Mouse (Mus musculus) hindbrain, embryonic 10.5 days (tissue): ENCODE measurements around the gene Mcm2. TPM values are rescaled to one million over a fixed set of nuclear protein-coding genes. Genes with fewer than 3 reads are reported as not detected.

Experiments
- DNase-seq: peaks from one replicate; pipeline ENCODE4 v3.0.0-alpha.2; 2017; ENCODE audit warnings: low spot score
- H3K27ac ChIP-seq: fragments of 300-500 bp; sonication (generic); 2 replicates; pipeline ENCODE4 v1.5.1; 2016; ENCODE audit warnings: mild to moderate bottlenecking, moderate library complexity
- H3K27me3 ChIP-seq: fragments of 300-500 bp; sonication (generic); 2 replicates; pipeline ENCODE4 v1.6.1; 2016; ENCODE audit warnings: mild to moderate bottlenecking; ENCODE audit not compliant: poor library complexity, insufficient read depth, severe bottlenecking
- H3K36me3 ChIP-seq: fragments of 300-500 bp; sonication (generic); 2 replicates; pipeline ENCODE4 v1.6.1; 2016; ENCODE audit warnings: mild to moderate bottlenecking, moderate library complexity
- H3K4me1 ChIP-seq: fragments of 300-500 bp; sonication (generic); replicated peaks from 2 replicates; pipeline ENCODE4 v1.6.1; 2016; ENCODE audit warnings: mild to moderate bottlenecking
- H3K4me3 ChIP-seq: fragments of 300-500 bp; sonication (generic); 2 replicates; pipeline ENCODE4 v1.5.1; 2016; ENCODE audit warnings: mild to moderate bottlenecking, moderate library complexity
- H3K9me3 ChIP-seq: fragments of 300-500 bp; sonication (generic); 2 replicates; pipeline ENCODE4 v1.6.1; 2016; ENCODE audit warnings: mild to moderate bottlenecking, moderate library complexity
- WGBS: fragments of 180-500 bp; shearing (Covaris S2); methylation state at CpG from one replicate; pipeline ENCODE4 v1.1.7; 2016; 5-methylcytosine and 5-hydroxymethylcytosine counted together
- polyA plus RNA-seq: library from polyadenylated mRNA; unstranded; fragments of >200 nt; fragmentation: Nextera tagmentation; extraction: Ambion mirVana; gene quantifications from 2 replicates; pipeline ENCODE4 v1.2.1, GENCODE M21; 2016

Mcm2 gene
- 222 and 292 TPM in 2 replicates for polyA plus RNA-seq

DNA sequence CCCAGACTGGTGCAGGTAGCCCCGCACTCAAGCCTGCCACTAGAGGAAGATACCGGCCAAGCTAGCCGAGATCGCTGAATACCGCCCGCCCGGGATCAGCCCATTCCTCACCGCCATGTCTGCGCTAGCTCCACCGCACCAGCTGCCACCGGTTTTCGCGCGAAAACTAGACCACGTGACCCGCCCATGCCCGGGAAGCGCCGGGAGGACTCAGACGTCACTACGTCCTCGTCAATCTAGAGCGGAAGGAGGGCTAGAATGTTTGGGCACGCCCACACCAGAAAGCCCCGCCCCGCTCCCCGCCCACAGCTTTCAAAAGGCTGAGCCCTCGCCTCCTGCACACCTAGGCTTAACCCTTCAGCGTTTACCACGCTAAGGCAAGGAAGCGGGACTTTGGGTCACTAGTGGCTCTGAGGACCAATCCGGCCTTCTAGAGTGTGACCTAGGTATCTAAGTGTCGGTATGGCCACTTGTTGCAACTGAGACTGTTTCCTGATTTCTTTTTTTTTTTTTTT is at the start of gene Mcm2:
Gene Mcm2 (minus strand): TSS at position 247 of the 515 bp plus-strand sequence.
- no peaks in the 10 kb centered on the region for H3K9me3 ChIP-seq
- under 1% methylated on average over 33 of the region's 33 CpGs for WGBS
- H3K27ac ChIP-seq = peak within 1 kb of the TSS; percentile 97
- peak; percentile 98 for DNase-seq
- peaks cover 39% of the 10 kb centered on the region for H3K36me3 ChIP-seq
- no peaks in the 10 kb centered on the region for H3K27me3 ChIP-seq
- H3K4me3 ChIP-seq = peak within 1 kb of the TSS; percentile 86
- H3K4me1 ChIP-seq = peaks cover 51% of the 10 kb centered on the region

DNA sequence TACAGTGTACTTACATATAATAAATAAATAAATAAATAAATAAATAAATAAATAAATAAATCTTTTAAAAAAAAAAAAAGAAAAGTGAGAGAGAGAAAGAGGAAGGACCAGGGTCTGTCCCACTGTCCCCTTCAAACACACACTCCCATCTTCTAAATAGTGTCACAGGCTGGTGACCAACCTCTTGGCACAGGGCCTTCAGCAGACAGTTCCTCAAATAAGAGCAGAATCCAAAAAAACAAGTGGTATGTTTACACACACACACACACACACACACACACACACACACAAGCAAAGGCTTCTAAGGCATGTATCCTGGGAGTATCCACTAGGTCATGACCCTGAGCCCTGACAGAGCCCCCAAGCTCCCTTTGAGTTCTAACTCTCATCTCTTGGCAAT is 49.2 kb upstream of the Mcm2 start:
- peaks cover 25% of the 10 kb centered on the region for H3K4me1 ChIP-seq
- no peaks in the 10 kb centered on the region for H3K36me3 ChIP-seq
- no peak overlapping the region for H3K4me3 ChIP-seq
- H3K27ac ChIP-seq = no peak overlapping the region
- no peak for DNase-seq
- no peaks in the 10 kb centered on the region for H3K9me3 ChIP-seq
- no peaks in the 10 kb centered on the region for H3K27me3 ChIP-seq

DNA sequence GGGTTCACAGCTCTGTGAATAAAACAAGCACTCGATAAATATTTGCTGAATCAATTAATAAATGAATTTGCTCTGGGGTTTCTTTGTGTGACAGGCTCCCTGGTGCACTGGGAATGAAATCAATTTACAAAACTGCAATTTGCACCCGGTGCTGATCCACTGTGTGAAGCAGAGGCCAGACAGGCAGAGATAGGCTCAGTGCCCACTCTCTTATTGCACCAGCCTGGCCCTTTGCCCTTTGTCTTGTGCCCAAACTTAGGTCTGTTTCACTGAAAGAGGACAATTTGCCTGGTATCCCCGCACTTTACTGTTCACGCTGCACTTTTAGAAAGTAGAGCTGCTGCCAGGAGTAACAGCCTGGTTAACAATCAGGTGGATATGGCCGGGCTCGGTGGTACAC is 47.9 kb upstream of the Mcm2 start:
- Histone ChIP-seq H3K4me3 (no peak overlapping the region), H3K27me3 (0 out of 2 replicates have a peak, but pooled peaks cover 2% of the 10 kb centered on the region), H3K36me3 (no peaks in the 10 kb centered on the region), H3K27ac (peak overlapping the region; percentile 17; the same call in 1 of the 2 replicates), H3K9me3 (no peaks in the 10 kb centered on the region), H3K4me1 (peaks cover 38% of the 10 kb centered on the region)
- no peak for DNase-seq
- WGBS = 90% methylated on average over 6 of the region's 6 CpGs

DNA sequence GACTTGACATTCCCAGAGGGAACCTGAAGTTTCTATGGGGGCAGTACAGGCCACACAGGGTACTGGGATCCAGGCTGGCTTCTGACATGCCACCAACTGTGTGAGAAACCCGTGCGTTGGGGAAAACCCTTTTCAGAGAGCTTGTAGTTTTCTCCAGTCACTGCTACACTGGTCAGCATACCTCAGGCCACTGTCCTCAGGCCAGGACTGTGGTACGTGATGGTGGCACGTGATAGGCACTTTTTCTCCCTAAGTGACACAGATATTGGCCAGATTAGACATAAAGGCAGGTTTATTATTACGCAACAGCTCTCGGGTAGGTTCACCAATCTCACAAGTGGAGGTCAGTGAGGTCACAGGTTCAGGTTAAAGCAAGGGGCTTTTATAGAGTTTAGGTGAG is 45.1 kb upstream of the Mcm2 start:
- peak overlapping the region; percentile 91 for H3K27ac ChIP-seq
- H3K4me1 ChIP-seq = peaks cover 66% of the 10 kb centered on the region
- no peak overlapping the region for H3K4me3 ChIP-seq
- 62% methylated on average over 6 of the region's 6 CpGs for WGBS
- no peaks in the 10 kb centered on the region for H3K36me3 ChIP-seq
- peaks cover 9% of the 10 kb centered on the region; the same call in 1 of the 2 replicates for H3K27me3 ChIP-seq
- no peaks in the 10 kb centered on the region for H3K9me3 ChIP-seq
- no peak for DNase-seq

DNA sequence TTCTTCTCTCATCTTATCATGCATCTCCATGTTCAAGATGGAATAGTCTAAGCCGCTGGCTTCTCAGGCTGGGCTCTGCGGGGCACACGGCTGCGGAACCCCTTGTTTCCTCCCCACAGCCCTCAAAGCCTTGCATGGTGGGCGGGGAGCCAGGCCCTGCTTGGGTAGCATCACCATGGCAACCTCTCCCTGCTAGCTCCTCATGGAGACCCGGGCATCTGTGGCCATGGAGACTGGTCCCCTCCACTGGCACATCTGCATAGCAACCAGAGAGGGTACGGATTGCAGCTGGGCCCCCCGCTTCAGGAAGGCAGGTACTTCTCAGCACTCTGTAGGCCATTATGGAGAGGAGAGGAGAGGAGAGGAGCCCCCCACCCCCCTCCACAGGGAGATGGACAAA is 44.0 kb upstream of the Mcm2 start:
- Histone ChIP-seq H3K27ac (peak overlapping the region; percentile 91), H3K4me3 (peak overlapping the region; percentile 30), H3K36me3 (no peaks in the 10 kb centered on the region), H3K4me1 (peaks cover 76% of the 10 kb centered on the region), H3K27me3 (peaks cover 9% of the 10 kb centered on the region; the same call in 1 of the 2 replicates), H3K9me3 (no peaks in the 10 kb centered on the region)
- WGBS = 25% methylated on average over 8 of the region's 8 CpGs
- peak; percentile 88 for DNase-seq

DNA sequence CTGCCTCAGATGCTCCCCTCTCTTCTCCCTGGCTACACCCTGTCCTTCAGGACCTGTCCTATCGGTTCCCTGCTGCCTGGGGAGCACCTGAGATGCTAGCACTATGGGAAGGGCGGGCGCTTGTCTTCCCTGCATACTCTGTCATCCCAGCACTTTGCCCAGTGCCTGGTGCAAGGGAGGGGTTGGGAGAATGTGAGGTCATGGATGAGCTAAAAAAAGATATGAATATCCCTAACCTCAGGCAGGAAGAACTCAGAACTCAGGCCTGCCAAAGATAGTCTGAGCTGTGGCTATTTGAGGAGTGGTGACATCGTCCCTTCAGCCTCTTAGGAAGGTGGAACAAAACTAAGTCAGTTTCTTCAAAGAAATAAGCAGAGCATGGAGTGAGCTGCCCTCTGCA is 43.0 kb upstream of the Mcm2 start:
- peak overlapping the region; percentile 91 for H3K27ac ChIP-seq
- H3K36me3 ChIP-seq = no peaks in the 10 kb centered on the region
- H3K27me3 ChIP-seq = peaks cover 15% of the 10 kb centered on the region; the same call in 1 of the 2 replicates
- 71% methylated on average over 4 of the region's 4 CpGs for WGBS
- DNase-seq = no peak
- peaks cover 85% of the 10 kb centered on the region for H3K4me1 ChIP-seq
- no peak overlapping the region for H3K4me3 ChIP-seq
- no peaks in the 10 kb centered on the region for H3K9me3 ChIP-seq

DNA sequence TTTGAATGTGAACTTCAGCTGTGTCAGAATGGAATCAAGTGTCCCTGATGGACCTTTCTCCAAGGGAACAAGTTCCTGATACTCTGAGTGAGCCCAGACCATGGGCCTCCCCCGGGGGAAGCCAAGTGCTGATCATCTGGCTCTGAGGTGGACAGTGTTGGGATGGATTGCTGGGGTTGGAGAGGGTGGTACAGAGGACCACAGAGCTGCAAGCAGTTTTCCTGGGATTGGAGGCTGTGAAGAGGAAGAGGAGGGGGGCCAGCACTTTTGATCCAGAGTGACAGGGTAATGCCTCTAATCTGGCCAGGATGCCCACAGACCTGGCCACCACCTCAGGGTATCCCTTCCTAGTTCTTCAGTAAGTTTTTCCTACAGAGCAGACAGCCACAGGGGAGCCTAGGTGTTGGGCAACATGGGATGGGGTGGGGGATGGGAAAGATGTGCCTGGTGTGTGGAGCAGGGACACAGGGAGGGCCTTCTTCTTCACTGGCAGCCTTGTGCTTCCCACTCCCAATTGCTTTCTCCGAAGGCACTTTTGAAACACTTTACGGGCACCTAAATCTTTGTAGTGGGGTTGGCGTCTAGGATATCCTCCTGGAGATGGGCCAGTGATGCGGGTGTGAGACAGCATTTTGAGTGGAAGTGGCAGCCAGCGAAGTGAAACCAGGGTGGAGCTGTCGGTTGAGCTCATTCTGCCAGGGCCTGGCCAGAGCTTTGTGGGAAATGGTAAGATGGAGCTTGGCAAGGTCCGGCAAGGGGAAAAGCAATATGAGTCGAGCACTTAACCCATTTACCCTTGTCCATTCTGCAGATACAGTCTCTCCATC is 41.7 kb upstream of the Mcm2 start:
- Histone ChIP-seq H3K4me1 (peaks cover 94% of the 10 kb centered on the region), H3K27me3 (peaks cover 19% of the 10 kb centered on the region), H3K36me3 (no peaks in the 10 kb centered on the region), H3K9me3 (no peaks in the 10 kb centered on the region), H3K27ac (peak overlapping the region; percentile 91), H3K4me3 (peak overlapping the region; percentile 10; the same call in 1 of the 2 replicates)
- DNase-seq = no peak
- 86% methylated on average over 9 of the region's 9 CpGs for WGBS

DNA sequence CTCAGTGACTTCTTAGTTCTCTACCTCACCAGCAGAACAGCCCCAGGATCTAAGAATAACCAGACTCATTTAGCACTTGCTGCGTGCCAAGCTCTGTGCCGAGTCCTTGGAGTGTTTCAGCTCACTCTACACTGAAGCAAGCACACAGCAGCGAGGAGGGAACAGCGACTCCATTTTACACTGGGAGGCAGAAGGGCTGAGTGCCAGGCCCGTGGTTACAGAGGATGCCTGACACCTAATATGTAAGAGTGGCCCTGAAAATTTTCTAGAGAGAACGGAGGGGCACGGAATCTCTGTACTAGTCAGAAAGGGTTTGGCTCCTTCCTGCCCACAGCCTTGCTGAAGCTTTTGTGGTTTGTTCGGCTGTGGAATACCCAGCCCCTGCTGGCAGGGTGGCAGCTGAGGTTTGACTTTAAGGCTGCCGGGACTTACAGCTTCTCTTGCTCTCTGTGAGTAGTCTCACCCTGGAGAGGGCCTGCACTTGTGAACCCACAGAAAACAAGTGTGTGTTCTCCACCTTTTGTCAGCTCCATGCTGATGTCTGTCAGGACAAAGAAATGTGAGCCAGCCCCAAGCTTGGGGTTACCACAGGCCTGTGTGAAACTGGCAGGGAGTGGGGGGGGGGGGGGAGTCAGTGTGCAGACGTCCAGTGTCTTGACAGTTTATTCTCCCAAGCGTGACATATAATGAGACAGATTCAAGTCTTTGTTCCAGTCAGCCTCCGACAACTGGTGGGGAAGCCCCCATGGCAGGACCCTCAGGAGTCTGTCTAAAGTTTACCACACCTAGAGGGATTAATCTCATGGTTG is 40.9 kb upstream of the Mcm2 start:
- Histone ChIP-seq H3K27ac (peak overlapping the region; percentile 91), H3K27me3 (peaks cover 26% of the 10 kb centered on the region), H3K9me3 (no peaks in the 10 kb centered on the region), H3K4me3 (peak overlapping the region; percentile 21; the same call in 1 of the 2 replicates), H3K4me1 (peaks cover 100% of the 10 kb centered on the region), H3K36me3 (no peaks in the 10 kb centered on the region)
- 40% methylated on average over 12 of the region's 12 CpGs for WGBS
- DNase-seq = peak; percentile 51

DNA sequence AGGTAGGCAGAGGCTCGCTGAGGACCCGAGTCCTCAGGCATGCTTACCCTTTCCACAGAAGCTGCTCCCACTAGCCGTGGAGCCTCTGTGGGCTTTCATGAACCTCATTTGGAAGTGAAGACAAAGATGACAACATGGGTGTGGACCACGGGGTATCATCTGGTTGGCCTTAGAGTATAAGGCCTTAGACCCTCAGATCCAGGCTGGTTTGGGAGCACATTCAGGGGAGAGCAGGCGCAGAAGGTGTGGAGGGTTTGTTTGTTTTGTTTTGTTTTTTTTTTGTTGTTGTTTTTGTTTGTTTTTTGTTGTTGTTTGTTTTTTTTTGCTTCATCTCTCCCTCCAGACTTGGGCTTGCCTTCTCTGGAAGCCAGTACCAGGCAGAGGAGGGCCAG is 40.1 kb upstream of the Mcm2 start:
- H3K36me3 ChIP-seq = no peaks in the 10 kb centered on the region
- H3K27me3 ChIP-seq = peaks cover 34% of the 10 kb centered on the region
- no peaks in the 10 kb centered on the region for H3K9me3 ChIP-seq
- 37% methylated on average over 5 of the region's 5 CpGs for WGBS
- DNase-seq = no peak
- peak overlapping the region; percentile 91 for H3K27ac ChIP-seq
- peaks cover 100% of the 10 kb centered on the region for H3K4me1 ChIP-seq
- peak overlapping the region; percentile 21; the same call in 1 of the 2 replicates for H3K4me3 ChIP-seq

DNA sequence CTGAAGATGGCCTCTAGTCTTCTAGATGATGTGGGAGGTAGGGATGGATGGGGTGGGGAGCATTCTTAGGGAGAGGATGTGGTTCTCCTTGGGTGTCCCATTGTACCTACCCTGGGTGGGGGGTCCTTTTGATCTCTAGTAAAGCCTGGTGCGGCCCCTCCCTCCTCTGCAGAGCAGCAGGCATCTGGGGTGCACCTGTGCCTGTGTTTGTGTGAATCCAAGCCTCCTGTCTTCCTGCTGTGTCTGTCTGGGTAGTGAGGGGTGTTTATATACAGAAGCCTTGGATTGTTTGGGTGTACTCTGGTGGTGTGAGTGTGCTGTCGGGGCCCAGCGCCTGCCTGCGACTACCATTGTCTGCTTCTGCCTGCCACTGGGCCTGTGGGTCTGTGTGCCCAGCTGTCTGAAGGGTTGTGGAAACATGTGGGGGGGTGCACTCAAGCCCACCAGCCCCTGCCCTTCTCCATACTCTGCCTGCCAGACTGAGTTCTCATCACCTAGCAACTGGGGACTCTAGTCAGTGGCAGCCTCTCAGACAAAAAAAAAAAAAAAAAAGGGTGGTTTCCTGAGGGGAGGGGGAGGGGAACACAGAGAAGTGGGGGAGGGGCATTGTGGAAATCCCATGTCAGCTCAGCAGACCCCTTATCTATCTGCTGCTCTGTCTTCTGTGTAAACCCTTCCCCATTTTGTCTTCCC is 39.5 kb upstream of the Mcm2 start:
- H3K27ac ChIP-seq = peak overlapping the region; percentile 91
- WGBS = 10% methylated on average over 4 of the region's 4 CpGs
- H3K4me3 ChIP-seq = peak overlapping the region; percentile 21; the same call in 1 of the 2 replicates
- no peaks in the 10 kb centered on the region for H3K9me3 ChIP-seq
- H3K27me3 ChIP-seq = peaks cover 39% of the 10 kb centered on the region
- H3K4me1 ChIP-seq = peaks cover 100% of the 10 kb centered on the region
- no peaks in the 10 kb centered on the region for H3K36me3 ChIP-seq
- peak; percentile 79 for DNase-seq

DNA sequence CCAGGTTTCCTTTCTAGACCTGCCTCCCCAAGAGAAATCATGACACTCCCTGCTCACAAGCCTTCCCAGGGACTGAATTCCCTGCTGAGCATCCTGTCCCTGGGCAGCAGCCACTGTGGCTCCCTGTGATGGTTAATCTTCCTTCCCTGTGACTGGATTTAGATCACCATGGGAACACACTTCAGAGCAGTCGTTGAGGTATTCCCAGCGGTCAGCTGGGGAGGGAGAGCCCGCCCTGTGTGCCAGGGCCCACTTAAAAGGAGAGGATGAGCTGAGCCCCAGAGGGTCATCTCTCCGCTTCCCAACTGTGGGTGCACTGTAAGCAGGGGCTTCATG is 38.6 kb upstream of the Mcm2 start:
- WGBS = 26% methylated on average over 4 of the region's 4 CpGs
- peaks cover 42% of the 10 kb centered on the region for H3K27me3 ChIP-seq
- no peaks in the 10 kb centered on the region for H3K9me3 ChIP-seq
- no peaks in the 10 kb centered on the region for H3K36me3 ChIP-seq
- H3K27ac ChIP-seq = peak overlapping the region; percentile 91
- no peak for DNase-seq
- no peak overlapping the region for H3K4me3 ChIP-seq
- H3K4me1 ChIP-seq = peaks cover 100% of the 10 kb centered on the region
